ENCODE assay signal across 8 mouse cellular contexts in the genomic region with DNA sequence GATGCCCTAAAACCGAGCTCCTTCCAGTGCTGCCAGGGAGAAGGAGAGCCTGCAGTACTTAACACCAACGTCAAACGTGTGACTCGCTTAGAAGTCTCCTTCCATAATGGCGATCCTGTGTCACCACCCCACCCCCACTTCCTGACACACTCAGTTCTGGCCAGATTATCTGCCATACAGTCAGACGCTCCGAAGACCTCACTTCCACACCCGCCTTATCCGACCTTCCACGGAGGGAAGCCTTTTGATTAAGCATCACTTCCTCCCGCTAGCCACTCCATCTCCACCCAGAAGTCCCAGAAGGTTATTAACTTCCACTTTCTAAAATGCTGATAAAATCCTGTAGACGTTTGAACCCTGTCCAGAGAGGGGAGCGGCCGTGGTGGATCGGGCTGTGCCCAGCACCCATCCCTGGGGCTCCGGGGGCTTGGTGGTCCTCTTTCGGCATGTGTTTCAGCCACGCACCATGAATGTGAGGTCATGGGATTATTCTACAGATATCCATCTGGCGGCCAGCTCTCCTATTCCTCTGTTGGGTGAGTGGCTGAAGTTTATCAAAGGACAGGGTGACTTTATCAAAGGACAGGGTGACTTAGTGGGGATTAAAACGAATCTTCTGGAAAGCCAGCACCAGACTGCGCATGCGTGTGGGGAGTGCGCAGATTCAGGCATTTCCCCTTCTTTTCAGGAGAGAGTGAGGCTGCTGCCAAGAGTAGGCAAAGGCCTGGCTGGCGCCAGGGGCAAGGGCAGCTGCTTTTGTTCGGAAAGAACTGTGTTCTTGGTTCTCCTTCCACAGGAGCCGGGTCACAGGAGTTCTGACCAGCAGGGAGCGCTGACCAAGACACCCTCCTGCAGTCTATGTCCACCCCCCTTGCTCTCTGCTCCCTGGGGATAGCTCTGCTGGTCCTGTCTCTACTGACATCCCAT. TPM values are rescaled to one million over a fixed set of nuclear protein-coding genes. Genes with fewer than 3 reads are reported as not detected.
DNase-seq lines count a peak whose midpoint lies in the region; ATAC-seq and TF ChIP-seq lines count a peak whose summit lies in the region.

No protein-coding gene starts in this region.

- no peaks in the 10 kb centered on the region for H3K4me1 ChIP-seq in forebrain, postnatal 0 days (ENCODE audit: insufficient read depth)
- no peaks in the 10 kb centered on the region; the same call in 1 of the 2 replicates for H3K4me1 ChIP-seq in forebrain, embryonic 16.5 days (replicated peaks; ENCODE audit: control insufficient read depth, insufficient read depth, low read length)
- peaks cover 32% of the 10 kb centered on the region for H3K4me1 ChIP-seq in heart, embryonic 15.5 days (replicated peaks)
- no peaks in the 10 kb centered on the region for H3K4me1 ChIP-seq in midbrain, embryonic 14.5 days (ENCODE audit: control insufficient read depth, insufficient read depth, low read length)

- H3K36me3 ChIP-seq in forebrain, postnatal 0 days (ENCODE audit: insufficient read depth) = no peaks in the 10 kb centered on the region
- H3K36me3 ChIP-seq in forebrain, embryonic 16.5 days (ENCODE audit: control insufficient read depth, insufficient read depth) = no peaks in the 10 kb centered on the region
- H3K36me3 ChIP-seq in heart, embryonic 15.5 days = no peaks in the 10 kb centered on the region
- no peaks in the 10 kb centered on the region for H3K36me3 ChIP-seq in midbrain, embryonic 14.5 days (ENCODE audit: control insufficient read depth, insufficient read depth, low read length)

- no peak overlapping the region for H3K4me2 ChIP-seq in forebrain, postnatal 0 days (ENCODE audit: low read depth)
- H3K4me2 ChIP-seq in forebrain, embryonic 16.5 days (ENCODE audit: low read length) = no peak overlapping the region
- peak overlapping the region; percentile 46 for H3K4me2 ChIP-seq in heart, embryonic 15.5 days
- no peak overlapping the region for H3K4me2 ChIP-seq in midbrain, embryonic 14.5 days (ENCODE audit: low read length)

- no peaks in the 10 kb centered on the region for H3K9me3 ChIP-seq in forebrain, postnatal 0 days (ENCODE audit: low read length)
- H3K9me3 ChIP-seq in forebrain, embryonic 16.5 days (ENCODE audit: control insufficient read depth, low read length) = no peaks in the 10 kb centered on the region
- H3K9me3 ChIP-seq in heart, embryonic 15.5 days (replicated peaks) = no peaks in the 10 kb centered on the region
- no peaks in the 10 kb centered on the region for H3K9me3 ChIP-seq in midbrain, embryonic 14.5 days (ENCODE audit: control insufficient read depth, low read length)

- H3K4me3 ChIP-seq in forebrain, postnatal 0 days (ENCODE audit: low read depth, low read length) = no peak overlapping the region
- no peak overlapping the region for H3K4me3 ChIP-seq in forebrain, embryonic 16.5 days (replicated peaks; ENCODE audit: low read length)
- 0 out of 2 replicates have a peak overlapping the region, but pooled peaks have one; percentile 10 for H3K4me3 ChIP-seq in heart, embryonic 15.5 days
- H3K4me3 ChIP-seq in midbrain, embryonic 14.5 days (replicated peaks; ENCODE audit: low read depth, low read length) = no peak overlapping the region

- peak; percentile 26 for DNase-seq in forebrain, postnatal 0 days
- peak; percentile 9 for DNase-seq in adrenal gland, postnatal 25 days
- DNase-seq in left cerebral cortex, adult 18-20 months (ENCODE audit: low spot score in 2 of 2) = peak; percentile 6 to 8
- DNase-seq in lung, postnatal 4 days = peak; percentile 49 to 51
- DNase-seq in midbrain, embryonic 14.5 days = no peak
- no peak for DNase-seq in spleen, postnatal 10 days (ENCODE audit: low spot score in 2 of 2)

- H3K27ac ChIP-seq in forebrain, postnatal 0 days (ENCODE audit: low read depth, low read length) = no peak overlapping the region
- no peak overlapping the region for H3K27ac ChIP-seq in forebrain, embryonic 16.5 days (ENCODE audit: low read length)
- peak overlapping the region; percentile 79 for H3K27ac ChIP-seq in heart, embryonic 15.5 days
- no peak overlapping the region for H3K27ac ChIP-seq in midbrain, embryonic 14.5 days (replicated peaks; ENCODE audit: low read depth, low read length)

- no peak for TF ChIP-seq CTCF in forebrain, postnatal 0 days (IDR thresholded peaks at IDR 0.05; ENCODE audit: low read depth)

- 70% methylated on average over 27 of the region's 27 CpGs for WGBS in forebrain, postnatal 0 days
- 73% methylated on average over 27 of the region's 27 CpGs for WGBS in forebrain, embryonic 16.5 days
- WGBS in heart, embryonic 15.5 days = 32% methylated on average over 27 of the region's 27 CpGs
- WGBS in midbrain, embryonic 14.5 days = 74% methylated on average over 27 of the region's 27 CpGs

- no peak for ATAC-seq in forebrain, postnatal 0 days
- ATAC-seq in forebrain, embryonic 16.5 days = no peak
- ATAC-seq in heart, embryonic 15.5 days (replicated peaks; ENCODE audit: insufficient number of reproducible peaks, insufficient read depth, low FRiP score, low read depth) = peak; percentile 62
- no peak for ATAC-seq in midbrain, embryonic 14.5 days (ENCODE audit: low FRiP score, low TSS enrichment)

- H3K27me3 ChIP-seq in forebrain, postnatal 0 days (ENCODE audit: insufficient read depth, low read length) = no peaks in the 10 kb centered on the region
- H3K27me3 ChIP-seq in forebrain, embryonic 16.5 days (replicated peaks; ENCODE audit: control insufficient read depth, insufficient read depth, low read length) = no peaks in the 10 kb centered on the region
- H3K27me3 ChIP-seq in heart, embryonic 15.5 days = peaks cover 6% of the 10 kb centered on the region; the same call in 1 of the 2 replicates
- H3K27me3 ChIP-seq in midbrain, embryonic 14.5 days (ENCODE audit: control insufficient read depth, insufficient read depth, low read length) = no peaks in the 10 kb centered on the region

- H3K9ac ChIP-seq in forebrain, postnatal 0 days = no peak overlapping the region
- no peak overlapping the region for H3K9ac ChIP-seq in forebrain, embryonic 16.5 days (replicated peaks; ENCODE audit: low read depth, low read length)
- no peak overlapping the region for H3K9ac ChIP-seq in heart, embryonic 15.5 days
- no peak overlapping the region for H3K9ac ChIP-seq in midbrain, embryonic 14.5 days (replicated peaks; ENCODE audit: low read length)

RNA-seq across cellular contexts. Expression of a gene that starts 43.1 kb away (rescaled TPM):
- total RNA-seq in forebrain, postnatal 0 days (2014; rRNA removed) = 0.19 TPM in 1 of 2 replicates, not detected in the other
- polyA plus RNA-seq in forebrain, postnatal 0 days (2015; fragmentation: Nextera tagmentation; extraction: Ambion mirVana) = 0.06 TPM in 1 of 2 replicates, not detected in the other
- 0.15 TPM in 1 of 2 replicates, not detected in the other for polyA plus RNA-seq in forebrain, embryonic 16.5 days (2015; fragmentation: Nextera tagmentation; extraction: Ambion mirVana)
- total RNA-seq in adrenal gland, postnatal 25 days (2021) = 0.27 and 0.33 TPM in 2 replicates
- 0.34 and 0.94 TPM in 2 replicates for polyA plus RNA-seq in heart, embryonic 15.5 days (2015; fragmentation: Nextera tagmentation; extraction: Ambion mirVana)
- total RNA-seq in left cerebral cortex, adult 18-20 months (2021) = under 1 TPM in 1 of 2 experiments, not detected in 1; 0.16 TPM
- polyA plus RNA-seq in midbrain, embryonic 14.5 days (2014; fragmentation: Nextera tagmentation; extraction: Ambion mirVana) = not detected in 2 replicates

RNA-seq across cellular contexts. Expression of a gene that starts 54.9 kb away (rescaled TPM):
- total RNA-seq in forebrain, postnatal 0 days (2014; rRNA removed) = 3.1 and 6.5 TPM in 2 replicates
- polyA plus RNA-seq in forebrain, postnatal 0 days (2015; fragmentation: Nextera tagmentation; extraction: Ambion mirVana) = 2.6 and 2.7 TPM in 2 replicates
- polyA plus RNA-seq in forebrain, embryonic 16.5 days (2015; fragmentation: Nextera tagmentation; extraction: Ambion mirVana) = 1.7 and 2.5 TPM in 2 replicates
- 2.7 and 3.6 TPM in 2 replicates for total RNA-seq in adrenal gland, postnatal 25 days (2021)
- 6.4 and 8.5 TPM in 2 replicates for polyA plus RNA-seq in heart, embryonic 15.5 days (2015; fragmentation: Nextera tagmentation; extraction: Ambion mirVana)
- total RNA-seq in left cerebral cortex, adult 18-20 months (2021) = 1 to 10 TPM; 2.3 to 2.6 TPM
- polyA plus RNA-seq in midbrain, embryonic 14.5 days (2014; fragmentation: Nextera tagmentation; extraction: Ambion mirVana) = 1.5 TPM in 1 of 2 replicates, not detected in the other

Comparison
In these comparisons a context has a peak if more than half of its experiments do, and no peak if none do; other contexts are left out.
1. DNase-seq: peak in forebrain, postnatal 0 days (single experiment), adrenal gland, postnatal 25 days (single experiment), left cerebral cortex, adult 18-20 months (2 of 2) and lung, postnatal 4 days (2 of 2); none in midbrain, embryonic 14.5 days (single experiment) and spleen, postnatal 10 days (0 of 2).